Mouse (Mus musculus) C2C12 (cell line): ENCODE data around the gene Map6.

Source experiments
- CEBPB ChIP-seq: IDR thresholded peaks from one replicate; pipeline ENCODE4 v1.6.1; 2011; ENCODE audit warnings: low read depth, mild to moderate bottlenecking, control low read depth, moderate library complexity
- CTCF ChIP-seq: IDR thresholded peaks from one replicate; pipeline ENCODE4 v1.5.1; 2011; ENCODE audit not compliant: control insufficient read depth, insufficient read depth, insufficient read length
- MAX ChIP-seq: IDR thresholded peaks from one replicate; pipeline ENCODE4 v1.6.1; 2011; ENCODE audit warnings: mild to moderate bottlenecking, control low read depth
- MYOD1 ChIP-seq: IDR thresholded peaks from one replicate; pipeline ENCODE4 v1.6.1; 2011; ENCODE audit warnings: low read depth; ENCODE audit not compliant: control insufficient read depth, insufficient read length
- MYOG ChIP-seq: IDR thresholded peaks from one replicate; pipeline ENCODE4 v1.6.1; 2011; ENCODE audit not compliant: control insufficient read depth, insufficient read length; ENCODE audit errors: extremely low read depth
- USF1 ChIP-seq: IDR thresholded peaks from one replicate; pipeline ENCODE4 v1.6.1; 2011; ENCODE audit warnings: low read depth, mild to moderate bottlenecking, control low read depth, moderate library complexity

GRCm38 (mm10) chr7:99347268-99347667 is 80.0 kb downstream of the Map6 start:
- no peak for TF ChIP-seq CTCF
- no peak for TF ChIP-seq MYOG
- no peak for TF ChIP-seq USF1
- TF ChIP-seq MAX, result no peak
- TF ChIP-seq CEBPB, result no peak
- no peak for TF ChIP-seq MYOD1
